In the genomic region with DNA sequence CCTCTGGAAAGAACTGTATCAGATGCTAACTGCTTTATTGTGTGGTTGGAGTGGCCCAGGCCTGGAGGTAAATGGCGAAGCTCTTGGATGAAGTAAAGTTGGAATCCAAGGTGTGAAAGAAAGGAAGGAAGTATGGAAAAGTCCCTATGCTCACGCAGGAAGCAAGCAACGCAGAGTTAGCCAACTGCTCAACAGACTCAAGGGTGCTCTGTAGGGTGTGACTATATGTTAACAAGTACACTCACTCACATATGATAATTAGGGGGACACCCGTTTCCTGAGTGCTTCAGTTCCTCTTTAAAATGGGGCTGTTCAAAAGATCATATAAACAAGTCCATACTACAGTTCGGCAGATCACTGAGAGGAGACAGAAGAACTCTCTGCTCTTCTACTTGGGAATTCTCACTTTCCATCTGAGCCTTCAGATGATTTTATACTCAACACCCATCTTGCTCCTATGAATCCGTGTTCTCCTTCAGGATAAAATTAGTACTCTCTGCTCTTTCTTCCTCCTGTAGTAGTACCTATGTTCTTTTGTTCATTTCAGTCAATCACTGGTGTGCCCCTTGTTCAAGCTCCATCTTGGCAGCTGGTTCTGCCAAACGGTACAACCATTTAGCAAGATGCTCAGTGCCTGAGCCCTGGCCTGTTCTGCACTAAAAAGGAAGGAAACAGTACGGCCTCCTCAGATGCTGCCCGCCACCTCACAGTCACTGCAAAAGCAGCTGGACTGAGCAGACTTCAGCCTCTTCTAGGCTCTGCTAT, we compare ENCODE assay signal across 21 mouse cellular contexts. TPM values are rescaled to one million over a fixed set of nuclear protein-coding genes. Genes with fewer than 3 reads are reported as not detected.
DNase-seq lines count a peak whose midpoint lies in the region; ATAC-seq lines count a peak whose summit lies in the region.
"Had no signal": no experiment of that assay in that cellular context is flagged by ENCODE, and none has a peak within 500 bp of the region (broad histone marks: within the 10 kb centered on the region; RNA-seq: fewer than 3 reads in every experiment).

No protein-coding gene starts in this region.

- H3K4me2 ChIP-seq in forebrain, embryonic 14.5 days (ENCODE audit: low read length): no peak overlapping the region
- no peak overlapping the region for H3K4me2 ChIP-seq in forebrain, embryonic 11.5 days (ENCODE audit: low read depth, low read length, severe bottlenecking)
- H3K4me2 ChIP-seq: liver, embryonic 13.5 days; midbrain, embryonic 13.5 days had no signal

- no peak for ATAC-seq in forebrain, embryonic 14.5 days
- no peak for ATAC-seq in forebrain, embryonic 11.5 days (replicated peaks; ENCODE audit: low FRiP score)
- ATAC-seq in hematopoietic stem cell, adult 5-6 weeks (replicated peaks in 1 of 2; ENCODE audit: insufficient read depth in 1 of 2, low FRiP score in 2 of 2, low TSS enrichment in 1 of 2, low read depth in 1 of 2, poor library complexity in 2 of 2, severe bottlenecking in 2 of 2): peak; percentile 29 to 46; a peak in 2 of 4 replicates
- ATAC-seq: hindbrain, embryonic 16.5 days; midbrain, embryonic 13.5 days had no signal

- no peaks in the 10 kb centered on the region for H3K9me3 ChIP-seq in forebrain, embryonic 14.5 days (replicated peaks; ENCODE audit: control insufficient read depth, low read length)
- no peaks in the 10 kb centered on the region for H3K9me3 ChIP-seq in forebrain, embryonic 11.5 days (ENCODE audit: control insufficient read depth, low read length)
- H3K9me3 ChIP-seq: G1E; liver, embryonic 13.5 days; midbrain, embryonic 13.5 days had no signal

- WGBS in forebrain, embryonic 14.5 days: 67% methylated on average over 9 of the region's 9 CpGs
- WGBS in forebrain, embryonic 11.5 days: 77% methylated on average over 9 of the region's 9 CpGs

- no peak overlapping the region for H3K27ac ChIP-seq in forebrain, embryonic 14.5 days (ENCODE audit: low read depth, low read length)
- H3K27ac ChIP-seq in forebrain, embryonic 11.5 days (ENCODE audit: low read depth, low read length): no peak overlapping the region
- H3K27ac ChIP-seq: liver, embryonic 13.5 days; midbrain, embryonic 13.5 days had no signal

- peak; percentile 17 for DNase-seq in forebrain, embryonic 14.5 days (ENCODE audit: low spot score)
- DNase-seq in forebrain, embryonic 11.5 days (ENCODE audit: low spot score): no peak
- peak; percentile 33 to 47 for DNase-seq in spleen, adult 18-20 months
- no peak for DNase-seq in spleen, postnatal 4 days (ENCODE audit: low spot score in 2 of 2)
- DNase-seq in spleen, postnatal 36 days (ENCODE audit: low spot score in 2 of 2): peak; percentile 75 to 84
- no peak for DNase-seq in urinary bladder, postnatal 36 days (ENCODE audit: low spot score in 2 of 2)
- DNase-seq in thymus, postnatal 36 days: no peak
- DNase-seq: adrenal gland, postnatal 25 days; cerebellum, postnatal 14 days; heart, adult 11 months; kidney, adult 8-10 months; kidney, postnatal 36 days; left cerebral cortex, postnatal 4 days; liver, embryonic 13.5 days; lung, postnatal 4 days; right cerebral cortex, postnatal 14 days; thymus, postnatal 4 days had no signal

- H3K27me3 ChIP-seq in forebrain, embryonic 14.5 days (replicated peaks; ENCODE audit: control insufficient read depth, insufficient read depth, low read length): no peaks in the 10 kb centered on the region
- no peaks in the 10 kb centered on the region for H3K27me3 ChIP-seq in forebrain, embryonic 11.5 days (ENCODE audit: control insufficient read depth, insufficient read depth, low read length)
- H3K27me3 ChIP-seq: liver, embryonic 13.5 days; midbrain, embryonic 13.5 days had no signal

- no peaks in the 10 kb centered on the region for H3K36me3 ChIP-seq in forebrain, embryonic 14.5 days (ENCODE audit: control insufficient read depth, insufficient read depth, low read length)
- H3K36me3 ChIP-seq in forebrain, embryonic 11.5 days (ENCODE audit: control insufficient read depth, insufficient read depth, low read length): no peaks in the 10 kb centered on the region
- H3K36me3 ChIP-seq: G1E; liver, embryonic 13.5 days; midbrain, embryonic 13.5 days had no signal

- no peaks in the 10 kb centered on the region for H3K4me1 ChIP-seq in forebrain, embryonic 14.5 days (ENCODE audit: control insufficient read depth, insufficient read depth, low read length)
- H3K4me1 ChIP-seq in forebrain, embryonic 11.5 days (replicated peaks; ENCODE audit: control insufficient read depth, insufficient read depth, low read length): no peaks in the 10 kb centered on the region
- H3K4me1 ChIP-seq: liver, embryonic 13.5 days; midbrain, embryonic 13.5 days had no signal

- H3K4me3 ChIP-seq in forebrain, embryonic 14.5 days (ENCODE audit: low read depth, low read length): no peak overlapping the region
- no peak overlapping the region for H3K4me3 ChIP-seq in forebrain, embryonic 11.5 days (ENCODE audit: low read depth, low read length)
- H3K4me3 ChIP-seq: liver, embryonic 13.5 days; midbrain, embryonic 13.5 days had no signal

- H3K9ac ChIP-seq in forebrain, embryonic 14.5 days (ENCODE audit: low read length): no peak overlapping the region
- no peak overlapping the region for H3K9ac ChIP-seq in forebrain, embryonic 11.5 days (ENCODE audit: low read length)
- H3K9ac ChIP-seq: liver, embryonic 13.5 days; midbrain, embryonic 13.5 days had no signal

RNA-seq across cellular contexts. Expression of a gene that starts 14.1 kb away (rescaled TPM):
- polyA plus RNA-seq in forebrain, embryonic 14.5 days (2014; fragmentation: Nextera tagmentation; extraction: Ambion mirVana): 3.5 and 5.1 TPM in 2 replicates
- 11.7 and 12.2 TPM in 2 replicates for polyA plus RNA-seq in forebrain, embryonic 11.5 days (2014; fragmentation: Nextera tagmentation; extraction: Ambion mirVana)
- 0.50 and 0.99 TPM in 2 replicates for total RNA-seq in hematopoietic stem cell, adult 5-6 weeks (2017)
- polyA plus RNA-seq: G1E had no signal

Comparison
In these comparisons a context has a peak if more than half of its experiments do, and no peak if none do; other contexts are left out.
1. DNase-seq: peak in forebrain, embryonic 14.5 days (single experiment), spleen, adult 18-20 months (2 of 2) and spleen, postnatal 36 days (2 of 2); none in forebrain, embryonic 11.5 days (single experiment), spleen, postnatal 4 days (0 of 2), urinary bladder, postnatal 36 days (0 of 2) and thymus, postnatal 36 days (0 of 2).
2. ATAC-seq: peak in hematopoietic stem cell, adult 5-6 weeks (2 of 2); none in forebrain, embryonic 14.5 days (single experiment) and forebrain, embryonic 11.5 days (single experiment).